Mouse (Mus musculus): ENCODE measurements at regions not wholly inside any gene's neighbourhood (a gene's known extent, or its start where the extent isn't known, plus 50 kb on each side); places are given as distances from the start of the nearest gene placed in this dataset.

DNA sequence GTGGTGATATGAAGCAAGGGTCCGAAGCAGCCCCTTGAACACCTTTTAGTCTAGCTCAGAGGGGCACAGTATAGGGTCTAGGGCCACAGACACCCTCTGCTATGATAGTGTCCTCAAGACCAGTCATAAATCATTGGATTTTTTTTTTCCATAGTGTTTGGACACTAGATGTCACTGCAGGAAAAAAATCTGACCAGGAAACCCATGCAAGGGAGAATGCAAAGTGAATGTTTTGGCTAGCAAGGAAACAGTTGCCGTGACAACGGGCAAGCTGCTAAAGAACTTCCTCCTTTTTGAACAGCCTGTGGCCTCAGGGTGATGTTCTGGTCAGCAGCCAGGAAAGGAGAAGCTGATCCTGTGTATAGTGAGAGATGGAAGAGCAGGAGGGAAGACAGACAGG is 165.1 kb downstream of the Sh3bp4 start:
- H3K27me3 ChIP-seq (ENCODE audit: control insufficient read depth, insufficient read depth, low read length, poor library complexity, severe bottlenecking): no peaks in the 10 kb centered on the region
- no peaks in the 10 kb centered on the region for H3K36me3 ChIP-seq (ENCODE audit: control insufficient read depth, insufficient read depth, low read length, poor library complexity, severe bottlenecking)
- no peak overlapping the region for H3K9ac ChIP-seq (ENCODE audit: low read depth, poor library complexity, severe bottlenecking)
- no peak overlapping the region for H3K27ac ChIP-seq (ENCODE audit: insufficient read depth, low read length)
- no peaks in the 10 kb centered on the region for H3K9me3 ChIP-seq (replicated peaks; ENCODE audit: control insufficient read depth, insufficient read depth, low read length, poor library complexity, severe bottlenecking)
- no peaks in the 10 kb centered on the region for H3K4me1 ChIP-seq (ENCODE audit: control insufficient read depth, insufficient read depth, low read length)
- no peak overlapping the region for H3K4me3 ChIP-seq (ENCODE audit: low read depth, low read length)
- TF ChIP-seq EP300 (IDR thresholded peaks at IDR 0.05; ENCODE audit: insufficient read depth, low read depth, low read length) (no peak), CTCF (IDR thresholded peaks at IDR 0.05; ENCODE audit: low read depth, low read length) (no peak), POLR2A (IDR thresholded peaks at IDR 0.05; ENCODE audit: insufficient read depth, low read length) (no peak)

DNA sequence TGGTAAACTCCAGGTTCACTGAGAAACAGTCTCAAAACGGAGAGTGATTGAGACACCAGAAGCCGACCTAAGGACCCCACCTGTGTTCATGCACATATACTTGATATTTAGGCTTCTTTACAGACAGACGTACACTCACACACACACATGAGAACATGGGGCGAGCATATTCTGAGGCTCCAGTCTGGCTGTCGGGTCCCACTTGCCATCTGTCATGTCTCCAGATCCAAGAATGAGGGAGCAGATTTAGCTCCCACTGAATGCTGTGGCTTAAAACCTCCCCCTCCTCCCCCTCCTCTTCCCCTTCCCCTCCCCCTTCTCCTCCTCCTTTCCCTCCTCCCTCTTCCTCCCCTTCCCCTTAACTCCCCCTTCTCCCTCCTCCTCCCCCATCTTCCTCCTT is 167.5 kb downstream of the Sh3bp4 start:
- no peaks in the 10 kb centered on the region for H3K4me1 ChIP-seq (ENCODE audit: control insufficient read depth, insufficient read depth, low read length)
- H3K4me3 ChIP-seq (ENCODE audit: low read depth, low read length): no peak overlapping the region
- no peak overlapping the region for H3K9ac ChIP-seq (ENCODE audit: low read depth, poor library complexity, severe bottlenecking)
- TF ChIP-seq EP300 (IDR thresholded peaks at IDR 0.05; ENCODE audit: insufficient read depth, low read depth, low read length) (no peak), CTCF (IDR thresholded peaks at IDR 0.05; ENCODE audit: low read depth, low read length) (no peak), POLR2A (IDR thresholded peaks at IDR 0.05; ENCODE audit: insufficient read depth, low read length) (no peak)
- no peaks in the 10 kb centered on the region for H3K36me3 ChIP-seq (ENCODE audit: control insufficient read depth, insufficient read depth, low read length, poor library complexity, severe bottlenecking)
- H3K9me3 ChIP-seq (replicated peaks; ENCODE audit: control insufficient read depth, insufficient read depth, low read length, poor library complexity, severe bottlenecking): no peaks in the 10 kb centered on the region
- H3K27me3 ChIP-seq (ENCODE audit: control insufficient read depth, insufficient read depth, low read length, poor library complexity, severe bottlenecking): no peaks in the 10 kb centered on the region
- H3K27ac ChIP-seq (ENCODE audit: insufficient read depth, low read length): no peak overlapping the region

DNA sequence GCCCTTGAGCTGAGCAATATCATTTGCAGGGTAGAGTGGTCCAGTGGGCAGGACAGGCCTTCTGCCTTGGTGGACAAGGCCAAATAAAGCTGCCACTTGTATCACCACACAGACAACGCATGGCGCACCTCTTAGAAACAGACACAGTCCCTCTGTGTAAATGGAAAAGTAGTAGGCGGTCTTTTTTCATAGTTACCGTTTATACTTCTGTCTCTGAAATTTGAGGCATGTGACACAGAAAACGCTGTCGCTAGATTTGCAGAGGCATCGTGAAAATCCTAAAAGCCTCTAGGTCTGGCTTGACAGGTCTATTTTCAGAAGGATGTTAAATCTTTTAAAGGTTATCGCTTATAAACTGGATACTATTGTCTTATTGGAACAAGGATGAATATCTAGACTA is 174.4 kb downstream of the Sh3bp4 start:
- no peaks in the 10 kb centered on the region for H3K36me3 ChIP-seq (ENCODE audit: control insufficient read depth, insufficient read depth, low read length, poor library complexity, severe bottlenecking)
- H3K9ac ChIP-seq (ENCODE audit: low read depth, poor library complexity, severe bottlenecking): no peak overlapping the region
- TF ChIP-seq CTCF (IDR thresholded peaks at IDR 0.05; ENCODE audit: low read depth, low read length) (no peak), EP300 (IDR thresholded peaks at IDR 0.05; ENCODE audit: insufficient read depth, low read depth, low read length) (no peak)
- H3K4me3 ChIP-seq (ENCODE audit: low read depth, low read length): no peak overlapping the region
- no peaks in the 10 kb centered on the region for H3K4me1 ChIP-seq (ENCODE audit: control insufficient read depth, insufficient read depth, low read length)
- no peak overlapping the region for H3K27ac ChIP-seq (ENCODE audit: insufficient read depth, low read length)
- no peaks in the 10 kb centered on the region for H3K27me3 ChIP-seq (ENCODE audit: control insufficient read depth, insufficient read depth, low read length, poor library complexity, severe bottlenecking)
- no peaks in the 10 kb centered on the region for H3K9me3 ChIP-seq (replicated peaks; ENCODE audit: control insufficient read depth, insufficient read depth, low read length, poor library complexity, severe bottlenecking)

DNA sequence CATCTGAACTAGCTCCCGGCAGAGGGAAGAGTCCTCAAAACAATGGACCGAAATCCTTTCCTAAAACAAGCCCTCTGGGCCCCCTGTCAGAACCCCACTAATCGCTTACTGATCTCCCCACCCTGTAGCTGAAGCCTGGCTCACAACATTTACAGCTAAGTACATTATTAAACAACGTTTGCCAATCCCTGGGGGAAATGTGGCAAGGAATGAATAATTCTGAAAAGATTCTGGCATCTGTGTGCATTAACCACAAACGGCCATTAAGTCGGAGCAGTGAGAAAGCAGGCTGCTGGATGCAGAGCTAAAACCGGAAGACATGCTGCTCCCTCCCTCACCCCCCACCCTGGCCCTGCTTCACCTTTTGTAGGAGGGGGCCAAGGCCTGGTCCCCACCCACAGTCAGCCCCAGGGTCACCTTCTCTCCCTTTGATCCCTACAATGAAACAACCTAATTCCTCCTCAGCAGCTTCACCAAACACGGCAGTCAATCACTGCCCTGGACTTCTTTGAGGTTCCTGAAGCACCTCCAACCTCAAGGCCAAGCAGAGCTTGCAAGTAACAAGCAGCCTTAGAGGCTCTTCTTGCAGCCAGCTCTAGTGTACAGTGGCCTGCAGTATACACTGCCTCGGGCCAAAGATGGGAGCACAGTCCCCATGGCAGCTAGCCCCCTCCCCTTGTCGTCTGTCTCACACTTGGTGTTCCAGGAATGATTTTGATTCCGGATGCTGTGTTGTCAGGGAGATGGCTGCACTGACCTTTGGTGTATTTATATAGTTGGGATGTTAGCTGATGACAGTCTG is 175.2 kb downstream of the Sh3bp4 start:
- no peaks in the 10 kb centered on the region for H3K4me1 ChIP-seq (ENCODE audit: control insufficient read depth, insufficient read depth, low read length)

DNA sequence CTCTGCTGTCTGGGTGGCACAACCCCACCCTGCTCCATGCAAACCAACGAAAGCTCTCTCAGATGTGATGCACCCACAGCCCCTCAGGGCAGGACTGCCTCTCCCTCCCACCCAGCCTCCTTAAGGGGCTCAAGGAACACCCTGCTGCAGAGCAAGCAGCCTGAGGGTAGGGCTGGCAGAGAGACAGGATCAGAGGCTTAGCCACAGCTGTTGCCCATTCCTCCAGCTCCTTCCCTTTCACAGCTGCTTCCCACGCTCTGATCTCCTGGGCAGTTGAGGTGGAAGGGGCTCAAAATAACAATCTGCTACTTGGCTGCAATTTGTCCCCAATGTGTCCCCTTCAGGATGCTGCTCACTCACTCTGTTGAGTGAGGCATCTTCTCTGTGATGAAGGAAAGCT is 181.5 kb downstream of the Sh3bp4 start:
- no peaks in the 10 kb centered on the region for H3K27me3 ChIP-seq (ENCODE audit: control insufficient read depth, insufficient read depth, low read length, poor library complexity, severe bottlenecking)
- no peak overlapping the region for H3K9ac ChIP-seq (ENCODE audit: low read depth, poor library complexity, severe bottlenecking)
- H3K4me1 ChIP-seq (ENCODE audit: control insufficient read depth, insufficient read depth, low read length): no peaks in the 10 kb centered on the region
- no peaks in the 10 kb centered on the region for H3K9me3 ChIP-seq (replicated peaks; ENCODE audit: control insufficient read depth, insufficient read depth, low read length, poor library complexity, severe bottlenecking)
- H3K4me3 ChIP-seq (ENCODE audit: low read depth, low read length): no peak overlapping the region
- no peaks in the 10 kb centered on the region for H3K36me3 ChIP-seq (ENCODE audit: control insufficient read depth, insufficient read depth, low read length, poor library complexity, severe bottlenecking)
- TF ChIP-seq CTCF (IDR thresholded peaks at IDR 0.05; ENCODE audit: low read depth, low read length) (no peak), POLR2A (IDR thresholded peaks at IDR 0.05; ENCODE audit: insufficient read depth, low read length) (no peak)
- H3K27ac ChIP-seq (ENCODE audit: insufficient read depth, low read length): no peak overlapping the region

More for the DNA sequence above, 175.2 kb downstream of the Sh3bp4 start:
- TF ChIP-seq EP300 (IDR thresholded peaks at IDR 0.05; ENCODE audit: insufficient read depth, low read depth, low read length): no peak
- no peak for TF ChIP-seq CTCF (IDR thresholded peaks at IDR 0.05; ENCODE audit: low read depth, low read length)
- TF ChIP-seq POLR2A (IDR thresholded peaks at IDR 0.05; ENCODE audit: insufficient read depth, low read length): no peak
- Histone ChIP-seq H3K4me3 (ENCODE audit: low read depth, low read length) (no peak overlapping the region), H3K9ac (ENCODE audit: low read depth, poor library complexity, severe bottlenecking) (no peak overlapping the region), H3K36me3 (ENCODE audit: control insufficient read depth, insufficient read depth, low read length, poor library complexity, severe bottlenecking) (no peaks in the 10 kb centered on the region), H3K27me3 (ENCODE audit: control insufficient read depth, insufficient read depth, low read length, poor library complexity, severe bottlenecking) (no peaks in the 10 kb centered on the region), H3K9me3 (replicated peaks; ENCODE audit: control insufficient read depth, insufficient read depth, low read length, poor library complexity, severe bottlenecking) (no peaks in the 10 kb centered on the region), H3K27ac (ENCODE audit: insufficient read depth, low read length) (no peak overlapping the region)

DNA sequence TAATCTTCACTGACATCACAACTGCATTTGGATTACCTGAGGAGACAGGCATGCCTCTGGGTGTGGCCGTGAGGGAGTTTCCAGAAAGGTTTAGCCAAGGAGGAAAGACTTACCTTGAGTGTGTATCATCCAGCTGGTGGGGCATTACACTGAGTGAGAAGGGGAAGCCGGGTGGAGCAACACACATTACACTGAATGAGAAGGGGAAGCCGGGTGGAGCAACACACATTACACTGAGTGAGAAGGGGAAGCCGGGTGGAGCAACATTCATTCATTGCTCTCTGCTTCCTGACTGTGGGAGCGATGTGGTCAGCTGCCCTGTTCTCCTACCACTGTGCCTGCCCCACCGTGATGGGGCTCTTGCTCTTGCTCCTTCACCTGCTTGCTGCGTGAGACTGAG is 182.3 kb downstream of the Sh3bp4 start:
- H3K9ac ChIP-seq (ENCODE audit: low read depth, poor library complexity, severe bottlenecking): no peak overlapping the region
- no peaks in the 10 kb centered on the region for H3K4me1 ChIP-seq (ENCODE audit: control insufficient read depth, insufficient read depth, low read length)
- H3K27me3 ChIP-seq (ENCODE audit: control insufficient read depth, insufficient read depth, low read length, poor library complexity, severe bottlenecking): no peaks in the 10 kb centered on the region
- H3K27ac ChIP-seq (ENCODE audit: insufficient read depth, low read length): no peak overlapping the region
- TF ChIP-seq POLR2A (IDR thresholded peaks at IDR 0.05; ENCODE audit: insufficient read depth, low read length): no peak
- no peak for TF ChIP-seq EP300 (IDR thresholded peaks at IDR 0.05; ENCODE audit: insufficient read depth, low read depth, low read length)
- TF ChIP-seq CTCF (IDR thresholded peaks at IDR 0.05; ENCODE audit: low read depth, low read length): no peak
- no peaks in the 10 kb centered on the region for H3K9me3 ChIP-seq (replicated peaks; ENCODE audit: control insufficient read depth, insufficient read depth, low read length, poor library complexity, severe bottlenecking)
- no peak overlapping the region for H3K4me3 ChIP-seq (ENCODE audit: low read depth, low read length)
- no peaks in the 10 kb centered on the region for H3K36me3 ChIP-seq (ENCODE audit: control insufficient read depth, insufficient read depth, low read length, poor library complexity, severe bottlenecking)

Measured in ES-Bruce4 (cell line).